Mouse (Mus musculus): Measurements from ENCODE around the gene Arl3.

Arl3 gene

DNA sequence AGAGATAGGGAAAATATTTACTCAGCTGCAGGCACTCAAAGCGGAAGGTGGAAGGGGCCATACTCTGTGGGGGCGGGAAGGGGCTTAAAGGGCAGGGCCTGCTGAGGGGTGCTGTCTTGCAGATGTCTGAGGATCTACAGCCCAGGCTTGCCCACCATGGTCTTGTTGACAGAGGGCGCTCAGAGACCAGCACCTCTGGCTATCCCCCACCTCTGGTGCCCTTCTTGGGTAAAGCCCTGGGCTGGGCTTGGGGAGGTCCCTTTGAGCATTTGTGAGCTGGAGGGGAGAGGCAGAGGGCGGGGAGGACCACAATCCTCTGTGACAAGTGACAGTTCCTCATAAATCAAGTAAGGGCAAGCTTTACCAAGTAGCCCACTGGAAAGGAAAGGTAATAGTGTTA is 39.9 kb downstream of the Arl3 start:
- DNase-seq (ENCODE audit: low spot score in 2 of 2), result no peak

DNA sequence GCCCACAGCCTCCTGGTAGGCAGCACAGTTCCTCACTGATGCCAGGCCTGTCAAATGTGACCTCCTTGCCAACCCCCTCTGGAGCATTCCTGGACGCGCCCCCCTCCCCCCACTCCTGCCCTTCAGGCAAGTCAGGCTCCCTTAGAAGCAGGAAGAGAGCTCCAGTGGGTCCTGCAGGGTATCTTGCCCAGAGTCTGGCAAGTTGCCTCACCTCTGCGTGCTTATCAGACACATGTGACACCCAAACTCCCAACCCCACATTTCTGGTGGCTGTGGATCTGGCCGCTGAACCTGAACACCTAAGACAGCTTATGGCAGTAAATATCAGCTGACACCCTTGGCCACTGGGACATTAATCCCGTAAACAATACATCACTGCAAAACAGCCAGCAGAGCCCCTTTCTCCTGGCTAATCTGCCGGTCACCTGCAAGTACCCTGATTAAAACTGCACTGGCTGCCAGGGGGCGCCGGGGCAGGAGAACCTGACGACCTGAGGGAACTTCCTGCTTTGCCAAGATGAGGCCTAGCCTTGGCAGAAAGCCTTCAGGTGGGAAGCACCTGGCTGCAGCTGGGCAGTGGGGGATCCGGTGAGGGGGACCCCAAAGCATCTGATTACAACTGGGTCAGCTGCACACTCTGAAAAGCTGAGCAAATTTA is 40.8 kb downstream of the Arl3 start:
- no peak for DNase-seq (ENCODE audit: low spot score in 2 of 2)

DNA sequence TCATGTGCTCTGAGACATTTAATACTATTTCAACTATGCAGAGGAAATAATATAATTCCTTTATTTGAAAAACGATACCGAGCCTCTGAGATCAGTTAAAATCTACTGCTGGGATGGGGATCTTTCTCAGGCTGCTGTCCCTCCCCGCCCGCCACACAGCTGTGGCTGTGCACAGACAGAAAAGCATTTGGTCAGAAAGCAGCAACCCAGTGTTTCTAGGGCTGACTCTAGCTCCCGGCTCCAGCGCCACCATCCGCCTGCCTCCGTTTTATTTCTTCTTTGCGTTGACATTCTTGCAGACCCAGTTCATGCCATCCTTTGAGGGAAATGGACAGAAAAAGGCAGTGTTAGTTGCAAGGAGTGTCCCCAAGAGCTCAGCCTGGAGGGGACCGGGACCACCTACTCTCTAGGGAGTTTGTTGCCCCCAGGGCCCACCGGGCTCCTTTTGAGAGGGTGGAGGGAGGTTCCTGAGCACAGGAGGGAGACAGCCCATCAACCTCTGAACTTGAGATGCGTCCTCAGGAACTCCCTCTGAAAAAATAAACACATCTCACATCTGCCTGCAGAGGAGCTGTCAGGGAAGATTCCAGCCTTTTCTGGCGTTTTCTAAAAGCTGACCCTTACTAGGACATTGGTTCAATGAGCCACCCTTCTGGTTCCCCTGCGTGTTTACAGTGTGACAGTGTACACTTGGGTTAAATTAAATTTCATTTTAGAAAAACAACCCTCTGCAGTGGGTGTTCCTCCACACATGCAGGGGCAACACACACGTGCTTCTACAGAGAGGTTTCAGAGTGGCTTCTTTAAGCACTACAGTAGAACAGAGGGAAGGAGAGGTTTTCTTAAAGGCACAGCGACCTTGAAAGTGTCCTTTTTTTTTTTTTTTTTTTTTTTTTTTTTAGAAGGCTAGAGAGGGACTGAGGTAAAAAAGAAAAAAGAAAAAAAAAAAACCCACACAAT is 41.6 kb downstream of the Arl3 start:
- no peak for DNase-seq (ENCODE audit: low spot score in 2 of 2)

- DNase-seq (ENCODE audit: low spot score in 2 of 2), result no peak
Measured at GRCm38 (mm10) chr19:46530449-46530990, 42.5 kb downstream of the Arl3 start.

DNA sequence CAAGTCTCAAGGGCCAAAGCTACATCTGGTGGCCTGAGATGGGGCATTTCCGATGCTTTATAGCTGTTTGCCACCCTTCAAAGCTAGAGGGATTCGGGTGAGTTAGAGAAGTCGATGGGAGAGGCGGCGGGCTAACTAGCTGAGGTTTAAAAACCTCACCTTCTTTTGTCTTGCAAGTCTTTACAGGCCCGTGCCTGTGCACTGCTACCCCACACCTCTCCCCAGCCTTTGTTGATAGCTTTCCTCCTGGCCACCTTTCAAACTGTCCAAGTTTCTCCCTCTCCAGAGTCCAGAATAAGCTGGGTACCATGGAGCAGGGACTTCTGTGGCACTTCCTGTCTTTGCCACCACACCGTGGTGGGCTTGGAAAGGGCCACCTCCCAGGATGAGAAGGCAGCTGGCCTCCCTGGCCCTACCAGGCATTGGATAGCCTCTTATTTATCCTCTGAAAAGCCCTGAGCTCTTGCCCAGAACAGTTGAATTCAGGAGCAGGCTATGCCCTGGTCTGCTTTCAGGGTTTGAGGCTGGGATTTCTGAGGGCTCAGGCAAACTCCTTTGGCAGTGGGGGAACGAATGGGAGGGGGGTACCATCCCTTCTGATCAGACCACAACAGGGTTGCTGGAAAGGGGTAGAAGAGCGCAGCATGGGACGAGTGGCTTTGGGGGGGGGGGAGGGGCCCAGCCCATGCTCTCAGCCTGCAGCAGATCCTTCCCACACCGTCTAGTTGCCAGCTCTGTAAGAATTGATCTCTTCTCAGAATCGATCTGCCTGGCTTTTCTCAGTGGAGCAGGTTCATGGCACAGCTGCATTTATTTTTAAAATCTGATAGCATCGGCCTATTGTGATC is 43.2 kb downstream of the Arl3 start:
- no peak for DNase-seq (ENCODE audit: low spot score in 2 of 2)

- DNase-seq (ENCODE audit: low spot score in 2 of 2), result no peak
Measured at GRCm38 (mm10) chr19:46528529-46529213, 44.3 kb downstream of the Arl3 start.

GRCm38 (mm10) chr19:46527632-46528528 is 45.1 kb downstream of the Arl3 start:
- DNase-seq (ENCODE audit: low spot score in 2 of 2), result no peak

GRCm38 (mm10) chr19:46525691-46526631 is 47.0 kb downstream of the Arl3 start:
- DNase-seq (ENCODE audit: low spot score in 2 of 2), result no peak

DNA sequence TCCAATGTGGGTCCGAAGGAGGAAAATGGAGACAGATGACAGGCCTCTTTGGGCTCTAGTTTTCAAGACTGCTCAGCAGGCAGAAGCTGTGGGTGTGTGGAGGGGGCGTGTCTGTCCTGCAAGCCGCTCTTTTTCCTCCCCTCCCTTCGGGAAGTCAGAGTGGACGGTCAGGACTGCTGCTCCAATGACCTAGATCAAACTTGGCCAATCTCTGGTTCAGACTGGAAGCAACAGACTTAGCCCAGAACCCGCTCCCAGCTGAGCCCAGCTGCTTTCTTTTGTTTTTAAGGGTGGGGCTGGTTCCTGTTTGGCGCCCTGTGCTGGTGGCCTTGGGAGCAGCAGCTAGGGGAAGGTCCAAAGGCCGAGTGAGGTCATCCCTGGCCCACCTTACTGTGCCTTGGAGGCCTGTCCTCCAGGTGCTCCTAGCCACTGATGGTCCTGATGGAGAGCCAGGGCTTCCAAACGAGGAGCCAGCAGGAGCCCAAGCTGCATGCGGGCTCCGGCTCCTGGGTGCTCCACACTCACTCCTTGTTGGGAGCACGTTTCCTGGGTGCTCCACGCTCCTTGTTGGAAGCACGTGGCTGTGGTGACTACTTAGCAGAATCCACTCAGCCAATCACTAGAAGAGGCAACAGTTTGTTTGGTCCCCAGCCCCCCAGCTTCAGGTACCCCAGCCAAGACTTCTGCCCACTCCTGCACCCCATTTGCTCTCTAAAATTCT is 48.2 kb downstream of the Arl3 start:
- peak in 1 of 2 experiments; percentile 71 for DNase-seq (ENCODE audit: low spot score in 2 of 2)

DNA sequence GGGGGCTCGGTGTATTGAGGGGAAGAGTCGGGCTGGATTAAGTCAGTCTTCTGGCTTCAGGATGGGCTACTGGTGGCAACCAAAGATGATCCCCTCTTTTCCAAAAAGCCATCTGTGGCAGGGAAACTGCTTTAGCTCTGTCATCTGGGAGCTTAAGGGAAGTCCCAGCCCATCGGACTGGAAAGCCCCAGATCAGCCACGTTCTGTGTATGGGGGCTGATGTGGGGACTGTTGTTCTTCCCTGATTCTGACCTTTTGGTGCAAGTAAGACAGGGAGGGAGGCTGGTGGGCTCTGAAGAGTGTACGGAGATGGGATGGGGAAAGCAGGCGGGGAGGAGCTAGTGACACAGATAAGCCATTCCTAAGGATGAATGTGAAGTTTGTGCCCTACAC is 48.9 kb downstream of the Arl3 start:
- DNase-seq (ENCODE audit: low spot score in 2 of 2), result no peak

DNA sequence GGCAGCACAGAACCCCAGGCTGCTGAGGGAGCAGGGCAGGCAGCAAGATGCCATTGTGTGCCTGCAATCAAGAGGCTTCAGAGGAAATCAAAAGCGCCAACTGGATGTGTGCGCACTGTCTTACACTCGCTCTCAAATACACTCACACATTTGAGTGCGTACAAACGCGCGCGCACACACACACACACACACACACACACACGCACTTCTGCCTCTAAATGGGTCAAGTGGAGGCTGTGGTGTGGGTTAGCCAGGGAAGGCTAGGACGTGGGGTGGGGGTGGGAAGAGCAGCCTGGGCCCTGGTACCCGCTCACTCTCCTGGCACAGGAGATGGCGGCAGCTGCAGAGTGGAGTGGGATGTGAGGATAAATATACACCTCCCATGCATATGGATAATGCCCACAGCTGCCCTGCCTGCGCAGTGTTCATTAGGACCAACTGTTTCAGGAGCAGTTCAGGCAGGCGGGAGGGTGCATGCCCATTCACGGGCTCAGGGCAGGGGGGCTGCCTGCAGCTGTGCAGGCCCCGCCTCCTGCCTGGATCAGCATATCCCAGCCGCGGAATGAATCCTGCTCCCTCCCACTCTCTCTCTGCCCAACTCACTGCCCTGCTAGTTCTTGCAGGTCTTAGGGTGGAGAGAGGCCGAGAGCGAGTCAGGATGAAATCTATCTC is 49.4 kb downstream of the Arl3 start:
- peak in 1 of 2 experiments; percentile 46 for DNase-seq (ENCODE audit: low spot score in 2 of 2)

DNA sequence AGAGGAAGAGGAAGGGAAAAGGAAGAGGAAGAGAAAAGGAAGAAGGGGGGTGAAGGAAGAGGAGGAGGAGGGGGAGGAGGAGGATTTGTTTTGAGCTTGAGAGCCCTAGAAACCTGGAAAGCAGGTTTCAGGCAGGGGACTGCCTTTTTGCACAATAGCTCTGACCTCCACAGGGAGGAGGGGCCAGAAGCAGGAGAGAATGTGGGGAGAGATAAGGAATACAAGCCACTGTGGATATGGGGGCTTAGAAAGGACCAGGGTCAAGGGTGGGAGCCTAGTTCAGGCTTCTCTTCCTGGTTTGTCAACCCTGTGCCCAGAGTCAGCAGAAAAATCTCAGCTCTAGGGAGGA is 49.9 kb downstream of the Arl3 start:
- DNase-seq (ENCODE audit: low spot score in 2 of 2), result no peak

GRCm38 (mm10) chr19:46522433-46523044 is 50.5 kb downstream of the Arl3 start:
- no peak for DNase-seq (ENCODE audit: low spot score in 2 of 2)

GRCm38 (mm10) chr19:46521698-46522097 is 51.3 kb downstream of the Arl3 start:
- no peak for DNase-seq (ENCODE audit: low spot score in 2 of 2)

- DNase-seq (ENCODE audit: low spot score in 2 of 2), result no peak
Measured at GRCm38 (mm10) chr19:46518828-46519621, 54.0 kb downstream of the Arl3 start.

GRCm38 (mm10) chr19:46518352-46518787 is 54.6 kb downstream of the Arl3 start:
- no peak for DNase-seq (ENCODE audit: low spot score in 2 of 2)
